Mouse (Mus musculus): ENCODE results near the gene Slc45a3. TPM values are rescaled to one million over a fixed set of nuclear protein-coding genes. Genes with fewer than 3 reads are reported as not detected.
A peak's percentile ranks its signal among the peaks of the same experiment; 100 is the strongest.

Slc45a3 gene
- polyA plus RNA-seq, 1 experiment from 2014 or later: 10.5 TPM

- Histone ChIP-seq H3K27me3 (ENCODE audit: control insufficient read depth, insufficient read depth, low read length) (peaks cover 20% of the 10 kb centered on the region; the same call in 1 of the 2 replicates), H3K4me3 (replicated peaks; ENCODE audit: low read length) (peak overlapping the region; percentile 74), H3K9ac (ENCODE audit: low read length) (peak overlapping the region; percentile 79), H3K9me3 (replicated peaks; ENCODE audit: control insufficient read depth, low read length) (no peaks in the 10 kb centered on the region), H3K4me1 (ENCODE audit: control insufficient read depth, insufficient read depth, low read length) (peaks cover 6% of the 10 kb centered on the region; the same call in 1 of the 2 replicates), H3K27ac (ENCODE audit: low read length) (peak overlapping the region; percentile 23; the same call in 1 of the 2 replicates), H3K36me3 (ENCODE audit: control insufficient read depth, insufficient read depth, low read length) (no peaks in the 10 kb centered on the region), H3K4me2 (ENCODE audit: low read depth, low read length) (peak overlapping the region; percentile 99)
- ATAC-seq (ENCODE audit: insufficient read depth, low FRiP score): peak; percentile 68
- under 1% methylated on average over 69 of the region's 76 CpGs for WGBS
These were observed 551 bp downstream of the Slc45a3 start for GRCm38 (mm10) chr1:131963085-131963951.

- Histone ChIP-seq H3K4me3 (replicated peaks; ENCODE audit: low read length) (peak overlapping the region; percentile 74), H3K27ac (ENCODE audit: low read length) (no peak overlapping the region), H3K9me3 (replicated peaks; ENCODE audit: control insufficient read depth, low read length) (no peaks in the 10 kb centered on the region), H3K36me3 (ENCODE audit: control insufficient read depth, insufficient read depth, low read length) (no peaks in the 10 kb centered on the region), H3K4me2 (ENCODE audit: low read depth, low read length) (peak overlapping the region; percentile 99), H3K27me3 (ENCODE audit: control insufficient read depth, insufficient read depth, low read length) (peaks cover 20% of the 10 kb centered on the region; the same call in 1 of the 2 replicates), H3K4me1 (ENCODE audit: control insufficient read depth, insufficient read depth, low read length) (peaks cover 6% of the 10 kb centered on the region; the same call in 1 of the 2 replicates), H3K9ac (ENCODE audit: low read length) (peak overlapping the region; percentile 79; the same call in 1 of the 2 replicates)
- no peak for ATAC-seq (ENCODE audit: insufficient read depth, low FRiP score)
- 60% methylated on average over 5 of the region's 5 CpGs for WGBS
These were observed 1.3 kb downstream of the Slc45a3 start for GRCm38 (mm10) chr1:131964100-131964499.

- no peak for ATAC-seq (ENCODE audit: insufficient read depth, low FRiP score)
- Histone ChIP-seq H3K4me2 (ENCODE audit: low read depth, low read length) (0 out of 2 replicates have a peak overlapping the region, but pooled peaks have one; percentile 99), H3K27me3 (ENCODE audit: control insufficient read depth, insufficient read depth, low read length) (peaks cover 20% of the 10 kb centered on the region; the same call in 1 of the 2 replicates), H3K36me3 (ENCODE audit: control insufficient read depth, insufficient read depth, low read length) (no peaks in the 10 kb centered on the region), H3K27ac (ENCODE audit: low read length) (no peak overlapping the region), H3K9ac (ENCODE audit: low read length) (no peak overlapping the region), H3K4me3 (replicated peaks; ENCODE audit: low read length) (no peak overlapping the region), H3K4me1 (ENCODE audit: control insufficient read depth, insufficient read depth, low read length) (peaks cover 6% of the 10 kb centered on the region; the same call in 1 of the 2 replicates), H3K9me3 (replicated peaks; ENCODE audit: control insufficient read depth, low read length) (no peaks in the 10 kb centered on the region)
- WGBS: 87% methylated on average over 7 of the region's 7 CpGs
These were observed 1.8 kb downstream of the Slc45a3 start for GRCm38 (mm10) chr1:131964580-131964979.

GRCm38 (mm10) chr1:131965818-131966217 lies 3.1 kb downstream of the Slc45a3 start:
- 43% methylated on average over 5 of the region's 5 CpGs for WGBS
- Histone ChIP-seq H3K4me3 (replicated peaks; ENCODE audit: low read length) (no peak overlapping the region), H3K27ac (ENCODE audit: low read length) (no peak overlapping the region), H3K4me1 (ENCODE audit: control insufficient read depth, insufficient read depth, low read length) (peaks cover 12% of the 10 kb centered on the region), H3K9me3 (replicated peaks; ENCODE audit: control insufficient read depth, low read length) (no peaks in the 10 kb centered on the region), H3K36me3 (ENCODE audit: control insufficient read depth, insufficient read depth, low read length) (no peaks in the 10 kb centered on the region), H3K27me3 (ENCODE audit: control insufficient read depth, insufficient read depth, low read length) (peaks cover 20% of the 10 kb centered on the region; the same call in 1 of the 2 replicates), H3K4me2 (ENCODE audit: low read depth, low read length) (no peak overlapping the region), H3K9ac (ENCODE audit: low read length) (no peak overlapping the region)
- ATAC-seq (ENCODE audit: insufficient read depth, low FRiP score): no peak

- Histone ChIP-seq H3K9me3 (replicated peaks; ENCODE audit: control insufficient read depth, low read length) (no peaks in the 10 kb centered on the region), H3K4me3 (replicated peaks; ENCODE audit: low read length) (no peak overlapping the region), H3K36me3 (ENCODE audit: control insufficient read depth, insufficient read depth, low read length) (no peaks in the 10 kb centered on the region), H3K27ac (ENCODE audit: low read length) (no peak overlapping the region), H3K4me1 (ENCODE audit: control insufficient read depth, insufficient read depth, low read length) (peaks cover 24% of the 10 kb centered on the region), H3K27me3 (ENCODE audit: control insufficient read depth, insufficient read depth, low read length) (peaks cover 18% of the 10 kb centered on the region; the same call in 1 of the 2 replicates), H3K9ac (ENCODE audit: low read length) (no peak overlapping the region), H3K4me2 (ENCODE audit: low read depth, low read length) (no peak overlapping the region)
- 60% methylated on average over 7 of the region's 7 CpGs for WGBS
- no peak for ATAC-seq (ENCODE audit: insufficient read depth, low FRiP score)
These were observed 4.6 kb downstream of the Slc45a3 start for GRCm38 (mm10) chr1:131967336-131967735.

DNA sequence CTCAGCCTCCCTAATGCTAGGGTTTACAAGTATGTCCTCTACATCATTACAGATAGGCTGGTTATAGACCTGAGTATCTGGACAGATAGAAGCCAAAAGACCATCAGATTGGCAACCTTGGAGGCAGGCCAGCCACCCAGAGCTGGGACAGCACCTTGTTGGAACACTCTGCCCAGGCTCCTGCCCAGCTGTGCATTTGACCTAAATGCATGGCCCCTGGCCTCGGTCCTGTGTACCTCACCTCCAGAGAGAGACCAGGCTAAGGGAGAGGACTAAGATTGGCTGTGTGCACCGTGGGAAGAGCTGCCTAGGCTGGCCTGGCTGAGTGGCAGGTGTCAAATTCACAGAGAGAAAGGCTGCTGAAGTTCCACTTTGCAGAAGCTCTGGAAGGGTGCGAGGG lies 5.8 kb downstream of the Slc45a3 start:
- 53% methylated on average over 3 of the region's 3 CpGs for WGBS
- Histone ChIP-seq H3K27ac (ENCODE audit: low read length) (no peak overlapping the region), H3K9ac (ENCODE audit: low read length) (no peak overlapping the region), H3K9me3 (replicated peaks; ENCODE audit: control insufficient read depth, low read length) (no peaks in the 10 kb centered on the region), H3K27me3 (ENCODE audit: control insufficient read depth, insufficient read depth, low read length) (peaks cover 15% of the 10 kb centered on the region; the same call in 1 of the 2 replicates), H3K36me3 (ENCODE audit: control insufficient read depth, insufficient read depth, low read length) (no peaks in the 10 kb centered on the region), H3K4me3 (replicated peaks; ENCODE audit: low read length) (no peak overlapping the region), H3K4me1 (ENCODE audit: control insufficient read depth, insufficient read depth, low read length) (peaks cover 25% of the 10 kb centered on the region), H3K4me2 (ENCODE audit: low read depth, low read length) (no peak overlapping the region)
- ATAC-seq (ENCODE audit: insufficient read depth, low FRiP score): no peak

DNA sequence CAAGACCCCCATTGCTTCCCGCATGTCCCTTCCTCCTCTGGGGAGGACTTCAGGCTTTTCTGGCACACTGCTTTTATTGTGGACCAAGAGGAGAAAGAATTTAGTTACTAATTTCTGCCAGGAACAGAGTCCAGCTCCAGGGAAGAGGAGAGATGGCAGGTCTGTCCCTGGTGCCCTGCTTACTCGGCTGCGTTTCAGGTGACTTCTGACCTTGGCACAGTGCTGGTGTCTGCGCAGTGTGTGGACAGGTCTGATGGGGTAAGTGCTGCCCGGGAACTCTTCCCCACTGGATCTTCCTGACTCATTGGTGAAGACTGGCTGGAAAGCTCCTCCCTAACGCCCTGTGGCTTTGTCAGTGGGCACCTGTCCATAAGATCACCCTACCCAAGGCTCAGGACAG lies 6.2 kb downstream of the Slc45a3 start:
- H3K9me3 ChIP-seq (replicated peaks; ENCODE audit: control insufficient read depth, low read length): no peaks in the 10 kb centered on the region
- WGBS: 71% methylated on average over 6 of the region's 6 CpGs
- ATAC-seq (ENCODE audit: insufficient read depth, low FRiP score): no peak
- H3K4me2 ChIP-seq (ENCODE audit: low read depth, low read length): no peak overlapping the region
- no peaks in the 10 kb centered on the region for H3K36me3 ChIP-seq (ENCODE audit: control insufficient read depth, insufficient read depth, low read length)
- peaks cover 25% of the 10 kb centered on the region for H3K4me1 ChIP-seq (ENCODE audit: control insufficient read depth, insufficient read depth, low read length)
- H3K27ac ChIP-seq (ENCODE audit: low read length): no peak overlapping the region
- no peak overlapping the region for H3K4me3 ChIP-seq (replicated peaks; ENCODE audit: low read length)
- H3K9ac ChIP-seq (ENCODE audit: low read length): no peak overlapping the region
- H3K27me3 ChIP-seq (ENCODE audit: control insufficient read depth, insufficient read depth, low read length): peaks cover 11% of the 10 kb centered on the region; the same call in 1 of the 2 replicates

GRCm38 (mm10) chr1:131969825-131970224 lies 7.1 kb downstream of the Slc45a3 start:
- no peak overlapping the region for H3K27ac ChIP-seq (ENCODE audit: low read length)
- H3K9ac ChIP-seq (ENCODE audit: low read length): no peak overlapping the region
- H3K4me1 ChIP-seq (ENCODE audit: control insufficient read depth, insufficient read depth, low read length): peaks cover 25% of the 10 kb centered on the region
- no peak overlapping the region for H3K4me2 ChIP-seq (ENCODE audit: low read depth, low read length)
- 45% methylated on average over 4 of the region's 4 CpGs for WGBS
- no peak overlapping the region for H3K4me3 ChIP-seq (replicated peaks; ENCODE audit: low read length)
- ATAC-seq (ENCODE audit: insufficient read depth, low FRiP score): no peak
- H3K27me3 ChIP-seq (ENCODE audit: control insufficient read depth, insufficient read depth, low read length): peaks cover 4% of the 10 kb centered on the region; the same call in 1 of the 2 replicates
- H3K36me3 ChIP-seq (ENCODE audit: control insufficient read depth, insufficient read depth, low read length): no peaks in the 10 kb centered on the region
- H3K9me3 ChIP-seq (replicated peaks; ENCODE audit: control insufficient read depth, low read length): no peaks in the 10 kb centered on the region

GRCm38 (mm10) chr1:131970322-131970660 lies 7.5 kb downstream of the Slc45a3 start:
- H3K4me3 ChIP-seq (replicated peaks; ENCODE audit: low read length): no peak overlapping the region
- H3K4me2 ChIP-seq (ENCODE audit: low read depth, low read length): no peak overlapping the region
- H3K27ac ChIP-seq (ENCODE audit: low read length): no peak overlapping the region
- peaks cover 3% of the 10 kb centered on the region; the same call in 1 of the 2 replicates for H3K27me3 ChIP-seq (ENCODE audit: control insufficient read depth, insufficient read depth, low read length)
- ATAC-seq (ENCODE audit: insufficient read depth, low FRiP score): no peak
- WGBS: 50% methylated on average over 5 of the region's 5 CpGs
- no peak overlapping the region for H3K9ac ChIP-seq (ENCODE audit: low read length)
- H3K9me3 ChIP-seq (replicated peaks; ENCODE audit: control insufficient read depth, low read length): no peaks in the 10 kb centered on the region
- H3K36me3 ChIP-seq (ENCODE audit: control insufficient read depth, insufficient read depth, low read length): no peaks in the 10 kb centered on the region
- H3K4me1 ChIP-seq (ENCODE audit: control insufficient read depth, insufficient read depth, low read length): peaks cover 25% of the 10 kb centered on the region

All from stomach, embryonic 16.5 days (tissue).